19 mouse cellular contexts compared by ENCODE assay signal in the genomic region with DNA sequence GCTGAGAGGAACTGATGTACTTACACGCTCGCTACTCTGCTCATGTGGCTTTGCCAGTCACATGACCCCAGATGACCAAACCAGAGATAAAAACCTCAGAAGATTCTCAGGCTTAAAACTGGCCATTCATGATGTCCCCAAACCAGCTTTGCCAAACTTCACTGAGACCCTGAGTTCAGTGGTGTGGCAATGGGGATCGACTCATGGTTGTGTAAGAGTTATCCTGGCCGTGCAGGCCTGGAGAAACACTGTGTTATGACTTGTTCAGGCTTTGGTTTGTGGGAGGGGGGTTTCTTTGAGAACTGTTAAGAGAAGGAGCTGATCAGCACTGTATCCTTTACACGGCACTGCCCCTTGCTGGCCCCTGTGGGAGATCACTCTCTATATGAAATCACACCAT. TPM values are rescaled to one million over a fixed set of nuclear protein-coding genes. Genes with fewer than 3 reads are reported as not detected.
A peak's percentile ranks its signal among the peaks of the same experiment; 100 is the strongest.
DNase-seq lines count a peak whose midpoint lies in the region; ATAC-seq and TF ChIP-seq lines count a peak whose summit lies in the region.
"Had no signal": no experiment of that assay in that cellular context is flagged by ENCODE, and none has a peak within 500 bp of the region (broad histone marks: within the 10 kb centered on the region; RNA-seq: fewer than 3 reads in every experiment).

No protein-coding gene starts in this region.

- ATAC-seq in liver, postnatal 0 days = peak; percentile 62; the same call in 1 of the 2 replicates
- ATAC-seq in liver, embryonic 11.5 days (replicated peaks; ENCODE audit: low FRiP score) = no peak
- no peak for ATAC-seq in hindbrain, embryonic 16.5 days
- ATAC-seq: forebrain, embryonic 13.5 days; forebrain, embryonic 15.5 days; forebrain, postnatal 0 days had no signal

- no peak for TF ChIP-seq EP300 in liver, postnatal 0 days (IDR thresholded peaks at IDR 0.05; ENCODE audit: low read depth)

- no peak for TF ChIP-seq CTCF in liver, postnatal 0 days (IDR thresholded peaks at IDR 0.05; ENCODE audit: low read depth)

- H3K4me1 ChIP-seq in liver, postnatal 0 days (ENCODE audit: insufficient read depth) = no peaks in the 10 kb centered on the region
- no peaks in the 10 kb centered on the region for H3K4me1 ChIP-seq in liver, embryonic 11.5 days (replicated peaks; ENCODE audit: control insufficient read depth, insufficient read depth, low read length)
- peaks cover 8% of the 10 kb centered on the region for H3K4me1 ChIP-seq in hindbrain, embryonic 16.5 days (ENCODE audit: control insufficient read depth, insufficient read depth, low read depth, low read length)

- peak; percentile 34 for DNase-seq in liver, postnatal 0 days
- DNase-seq in liver, embryonic 11.5 days (ENCODE audit: low spot score) = no peak
- DNase-seq in 416B (ENCODE audit: low read depth) = peak; percentile 11
- no peak for DNase-seq in heart, adult 11 months
- DNase-seq: adrenal gland, adult 2 months; adrenal gland, postnatal 10 days; adrenal gland, postnatal 25 days; cerebellum, adult 11 months; cerebellum, adult 18-20 months; cerebellum, adult 9-10 months; cerebellum, postnatal 10 days; cerebellum, postnatal 25 days; forebrain, postnatal 0 days had no signal

- no peak overlapping the region for H3K4me2 ChIP-seq in liver, postnatal 0 days (ENCODE audit: low read depth, low read length)
- no peak overlapping the region for H3K4me2 ChIP-seq in liver, embryonic 11.5 days
- no peak overlapping the region for H3K4me2 ChIP-seq in myocyte (ENCODE audit: low read depth)
- H3K4me2 ChIP-seq in hindbrain, embryonic 16.5 days (ENCODE audit: low read length) = no peak overlapping the region
- H3K4me2 ChIP-seq: embryonic facial prominence, embryonic 12.5 days; forebrain, embryonic 13.5 days; forebrain, embryonic 15.5 days had no signal

- 0 out of 2 replicates have a peak, but pooled peaks cover 2% of the 10 kb centered on the region for H3K36me3 ChIP-seq in liver, postnatal 0 days (replicated peaks; ENCODE audit: insufficient read depth, low read length)
- no peaks in the 10 kb centered on the region for H3K36me3 ChIP-seq in liver, embryonic 11.5 days (ENCODE audit: control insufficient read depth, insufficient read depth, low read length)
- no peaks in the 10 kb centered on the region for H3K36me3 ChIP-seq in myocyte (ENCODE audit: control insufficient read depth, insufficient read depth)
- H3K36me3 ChIP-seq in hindbrain, embryonic 16.5 days (ENCODE audit: control insufficient read depth, insufficient read depth, low read length) = peaks cover 15% of the 10 kb centered on the region; the same call in 1 of the 2 replicates
- H3K36me3 ChIP-seq: embryonic facial prominence, embryonic 10.5 days; embryonic facial prominence, embryonic 12.5 days had no signal

- H3K79me2 ChIP-seq in myocyte (ENCODE audit: control insufficient read depth, insufficient read depth) = no peaks in the 10 kb centered on the region

- no peaks in the 10 kb centered on the region for H3K9me3 ChIP-seq in liver, postnatal 0 days (ENCODE audit: low read length)
- H3K9me3 ChIP-seq in liver, embryonic 11.5 days (ENCODE audit: control insufficient read depth, low read length) = no peaks in the 10 kb centered on the region
- H3K9me3 ChIP-seq in hindbrain, embryonic 16.5 days (ENCODE audit: control insufficient read depth, low read length) = no peaks in the 10 kb centered on the region
- H3K9me3 ChIP-seq: embryonic facial prominence, embryonic 10.5 days; embryonic facial prominence, embryonic 12.5 days; forebrain, embryonic 13.5 days; forebrain, embryonic 15.5 days had no signal

- no peak overlapping the region for H3K4me3 ChIP-seq in liver, postnatal 0 days (ENCODE audit: low read depth, low read length)
- no peak overlapping the region for H3K4me3 ChIP-seq in liver, embryonic 11.5 days (ENCODE audit: low read depth, low read length)
- H3K4me3 ChIP-seq in myocyte = no peak overlapping the region
- H3K4me3 ChIP-seq in hindbrain, embryonic 16.5 days (ENCODE audit: low read length) = no peak overlapping the region
- H3K4me3 ChIP-seq: embryonic facial prominence, embryonic 10.5 days; embryonic facial prominence, embryonic 12.5 days; forebrain, embryonic 13.5 days; forebrain, embryonic 15.5 days had no signal

- H3K27me3 ChIP-seq in liver, postnatal 0 days (ENCODE audit: insufficient read depth, low read length) = no peaks in the 10 kb centered on the region
- no peaks in the 10 kb centered on the region for H3K27me3 ChIP-seq in liver, embryonic 11.5 days (replicated peaks; ENCODE audit: control insufficient read depth, insufficient read depth, low read length)
- peaks cover 55% of the 10 kb centered on the region for H3K27me3 ChIP-seq in myocyte (ENCODE audit: control insufficient read depth, insufficient read depth, insufficient read length)
- no peaks in the 10 kb centered on the region for H3K27me3 ChIP-seq in hindbrain, embryonic 16.5 days (replicated peaks; ENCODE audit: control insufficient read depth, insufficient read depth, low read length)
- H3K27me3 ChIP-seq: forebrain, embryonic 13.5 days; forebrain, embryonic 15.5 days had no signal

- no peak overlapping the region for H3K9ac ChIP-seq in liver, postnatal 0 days (replicated peaks)
- no peak overlapping the region for H3K9ac ChIP-seq in liver, embryonic 11.5 days (ENCODE audit: low read depth, low read length)
- H3K9ac ChIP-seq in hindbrain, embryonic 16.5 days (ENCODE audit: low read depth, low read length) = no peak overlapping the region
- H3K9ac ChIP-seq: embryonic facial prominence, embryonic 12.5 days; forebrain, embryonic 13.5 days; forebrain, embryonic 15.5 days; forebrain, postnatal 0 days had no signal

- H3K27ac ChIP-seq in liver, postnatal 0 days (ENCODE audit: low read depth) = peak overlapping the region; percentile 37; the same call in 1 of the 2 replicates
- H3K27ac ChIP-seq in liver, embryonic 11.5 days (ENCODE audit: low read depth, low read length) = no peak overlapping the region
- H3K27ac ChIP-seq in hindbrain, embryonic 16.5 days (ENCODE audit: low read depth, low read length) = no peak overlapping the region
- H3K27ac ChIP-seq: embryonic facial prominence, embryonic 10.5 days; embryonic facial prominence, embryonic 12.5 days; forebrain, embryonic 13.5 days; forebrain, embryonic 15.5 days had no signal

- 63% methylated on average over 5 of the region's 5 CpGs for WGBS in liver, postnatal 0 days (ENCODE audit: insufficient replicate concordance)
- WGBS in liver, embryonic 11.5 days = 69% methylated on average over 5 of the region's 5 CpGs
- WGBS in hindbrain, embryonic 16.5 days = 82% methylated on average over 5 of the region's 5 CpGs

- no peak overlapping the region for H3ac ChIP-seq in myocyte (ENCODE audit: control insufficient read depth, insufficient read length)

- TF ChIP-seq POLR2A in myocyte (IDR thresholded peaks at IDR 0.05; ENCODE audit: insufficient read length, low read depth) = no peak

TF ChIP-seq in myocyte, 11 proteins besides CTCF, POLR2A, EP300 and RAD21:
- TF ChIP-seq USF1 (IDR thresholded peaks at IDR 0.05; ENCODE audit: low read depth) (peak; percentile 8), MAX (IDR thresholded peaks at IDR 0.05; ENCODE audit: low read depth) (no peak)
TF ChIP-seq in myocyte: peak in this region for 1.

RNA-seq across cellular contexts. Expression of a gene that starts 51.8 kb away (rescaled TPM):
- polyA plus RNA-seq in liver, postnatal 0 days (2015; fragmentation: Nextera tagmentation; extraction: Ambion mirVana) = 102 and 110 TPM in 2 replicates
- polyA plus RNA-seq in liver, embryonic 11.5 days (2014; fragmentation: Nextera tagmentation; extraction: Ambion mirVana) = 236 and 241 TPM in 2 replicates
- polyA plus RNA-seq in myocyte (2012; fragmentation: generic; extraction: Trizol) = 229 TPM
- polyA plus RNA-seq in hindbrain, embryonic 16.5 days (2015; fragmentation: Nextera tagmentation; extraction: Ambion mirVana) = 197 TPM in 2 replicates

Comparison
In these comparisons a context has a peak if more than half of its experiments do, and no peak if none do; other contexts are left out.
1. DNase-seq: peak in liver, postnatal 0 days (single experiment) and 416B (single experiment); none in liver, embryonic 11.5 days (single experiment) and heart, adult 11 months (single experiment).